Mouse (Mus musculus) urinary bladder, postnatal 10 days (tissue): ENCODE data around the gene Olfr522.
"Not testable (repeated sequence)": the region's sequence is repeated elsewhere in the genome, so short reads cannot be mapped to it uniquely, and the experiment has no call there.

ENCODE experiments used
- DNase-seq: peaks from one replicate; pipeline ENCODE4 v3.0.0; 2022; ENCODE audit warnings: low spot score

The Olfr522 gene

GRCm38 (mm10) chr7:140160363-140160762 is 4.2 kb downstream of the Olfr522 start:
- no peak for DNase-seq

- no peak for DNase-seq
Measured at GRCm38 (mm10) chr7:140154218-140154927, 10.2 kb downstream of the Olfr522 start, which contains the start of gene Sprn. TSS of gene Sprn (minus strand) at chr7:140154877.

DNA sequence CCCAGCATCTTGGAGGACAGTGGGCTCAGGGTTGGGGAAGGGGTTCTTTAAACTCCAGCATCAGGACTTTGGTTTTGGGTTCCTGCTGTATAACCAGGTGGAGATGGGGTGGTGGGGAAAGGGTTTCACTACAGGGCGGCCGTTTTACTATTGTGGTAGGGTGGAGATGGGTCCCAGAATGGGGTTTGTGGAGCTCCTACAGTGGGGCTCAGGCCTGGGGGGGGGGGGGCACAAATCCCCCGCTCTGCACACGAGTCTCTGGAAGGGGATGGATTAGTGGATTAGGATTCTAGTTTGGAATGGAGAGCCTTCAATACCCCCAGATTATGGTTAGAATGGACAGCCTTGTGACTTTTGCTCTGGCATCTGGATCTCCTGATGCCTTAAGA is 10.7 kb downstream of the Olfr522 start:
- DNase-seq: no peak

DNA sequence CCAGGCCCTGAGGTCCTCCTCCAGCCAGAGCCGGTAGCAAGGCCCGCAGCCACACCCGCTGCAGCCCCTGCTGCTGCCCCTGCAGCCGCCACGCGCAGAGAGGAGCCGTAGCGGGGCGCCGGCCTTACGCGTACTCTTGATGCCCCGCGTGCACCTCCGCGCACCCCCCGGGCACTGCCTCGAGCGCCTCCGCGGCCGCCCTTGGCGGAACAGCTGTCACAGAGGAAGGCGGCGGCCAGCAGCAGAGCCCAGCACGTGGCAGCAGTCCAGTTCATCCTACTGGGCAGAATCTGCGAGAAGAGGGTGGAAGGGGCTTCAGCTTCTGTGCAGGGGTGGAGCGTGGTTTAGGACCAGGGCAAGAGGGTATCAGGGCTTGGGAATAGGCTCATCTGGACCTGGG is 11.2 kb downstream of the Olfr522 start:
- DNase-seq: no peak

DNA sequence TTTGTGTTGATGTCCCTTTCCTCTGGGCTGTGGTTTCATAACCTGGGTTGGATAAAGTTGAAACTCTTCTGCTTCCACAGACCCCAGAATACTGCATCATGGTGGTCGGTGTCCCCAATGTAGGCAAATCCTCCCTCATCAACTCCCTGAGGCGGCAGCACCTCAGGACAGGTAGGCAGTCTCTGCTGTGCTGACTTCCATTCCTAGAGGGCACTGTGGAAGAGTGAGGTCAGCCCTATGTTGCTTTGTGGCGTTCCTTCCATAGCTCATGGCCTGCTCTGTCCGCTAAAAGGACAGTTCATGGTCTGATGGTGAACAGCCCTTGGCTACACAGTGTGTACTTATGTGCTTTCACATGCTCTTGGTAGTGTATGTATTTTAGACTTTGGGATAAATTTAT is 20.0 kb downstream of the Olfr522 start:
- DNase-seq: no peak

- DNase-seq: no peak
Measured at GRCm38 (mm10) chr7:140141350-140141749, 23.2 kb downstream of the Olfr522 start.

- no peak for DNase-seq
Measured at GRCm38 (mm10) chr7:140138021-140138310, 26.6 kb downstream of the Olfr522 start.

- DNase-seq: peak; percentile 81
Measured at GRCm38 (mm10) chr7:140137135-140138020, 27.2 kb downstream of the Olfr522 start, which contains the start of gene Mtg1. TSS of gene Mtg1 (plus strand) at chr7:140137564.

DNA sequence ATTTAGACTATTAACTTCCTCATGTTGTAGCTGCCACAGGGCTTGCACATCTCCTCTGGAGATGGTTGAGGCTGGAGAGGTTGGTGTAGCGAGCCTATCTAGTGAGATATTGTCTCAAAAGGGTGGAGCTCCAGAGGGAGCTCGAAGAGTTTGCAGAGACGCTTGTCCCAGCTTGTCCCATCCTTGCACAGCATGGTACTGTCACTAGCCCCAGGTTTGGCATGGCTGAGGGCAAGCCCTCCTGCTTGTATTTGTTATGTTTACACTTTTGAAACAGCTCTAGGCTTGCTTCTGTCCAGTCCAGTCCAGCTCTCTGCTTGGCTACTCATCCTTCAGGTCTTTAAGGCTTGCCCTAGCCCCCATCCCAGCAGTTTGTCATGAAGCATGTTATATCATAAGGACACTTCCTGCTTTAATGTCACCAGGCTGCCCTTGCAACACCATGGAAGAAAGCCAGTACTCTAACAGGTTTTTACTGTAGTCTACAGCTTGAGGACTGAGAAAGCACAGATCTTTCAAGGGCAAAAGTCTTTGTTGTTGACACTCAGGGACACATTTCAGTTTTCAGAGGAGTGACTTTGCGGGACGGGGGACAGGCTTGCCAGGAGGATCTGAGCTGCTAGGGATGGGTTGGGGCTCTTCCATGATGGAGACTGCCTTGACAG is 29.3 kb downstream of the Olfr522 start:
- no peak for DNase-seq

- DNase-seq: not testable (repeated sequence)
Measured at GRCm38 (mm10) chr7:140134033-140134432, 30.5 kb downstream of the Olfr522 start.

DNA sequence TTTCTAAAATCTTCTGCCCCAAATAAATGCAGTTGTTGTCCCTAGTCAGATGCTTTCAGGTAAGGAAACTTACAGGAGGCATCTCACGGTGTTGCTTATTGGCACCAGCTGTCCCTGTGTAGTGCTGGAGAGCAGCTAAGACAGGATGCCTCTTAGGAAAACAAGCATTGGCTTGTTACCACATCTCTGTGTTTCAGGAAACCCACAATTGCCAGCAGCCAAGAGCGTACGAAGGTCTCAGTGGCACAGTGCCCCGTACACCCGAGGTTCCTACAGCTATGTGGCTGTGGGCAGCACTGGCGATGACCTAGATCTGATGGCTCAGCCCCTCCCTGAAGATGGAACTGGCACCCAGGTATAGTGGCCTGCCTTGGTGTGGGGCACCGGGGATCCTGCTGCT is 32.4 kb downstream of the Olfr522 start:
- DNase-seq: not testable (repeated sequence)

DNA sequence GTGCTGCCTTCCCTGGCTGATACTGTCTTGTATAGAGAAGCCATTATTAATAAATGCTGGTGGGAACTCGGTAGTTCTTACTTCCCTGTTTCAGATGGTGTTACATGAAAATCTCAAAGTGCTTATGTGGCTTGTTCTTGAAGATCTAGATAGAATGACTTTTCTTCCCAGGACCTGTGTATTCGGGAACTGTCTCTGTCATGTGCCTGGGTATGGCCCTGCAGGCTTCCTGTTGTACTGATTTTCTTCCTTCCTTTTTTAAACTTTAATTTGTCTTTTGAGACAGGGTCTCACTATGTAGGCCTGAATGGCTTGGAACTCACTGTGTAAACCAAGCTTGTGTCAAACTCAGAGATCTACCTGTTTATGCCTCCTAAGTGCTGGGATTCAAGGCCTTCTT is 36.7 kb downstream of the Olfr522 start:
- no peak for DNase-seq

GRCm38 (mm10) chr7:140126934-140127333 is 37.6 kb downstream of the Olfr522 start:
- DNase-seq: no peak

- DNase-seq: no peak
Measured at GRCm38 (mm10) chr7:140126022-140126350, 38.6 kb downstream of the Olfr522 start.

DNA sequence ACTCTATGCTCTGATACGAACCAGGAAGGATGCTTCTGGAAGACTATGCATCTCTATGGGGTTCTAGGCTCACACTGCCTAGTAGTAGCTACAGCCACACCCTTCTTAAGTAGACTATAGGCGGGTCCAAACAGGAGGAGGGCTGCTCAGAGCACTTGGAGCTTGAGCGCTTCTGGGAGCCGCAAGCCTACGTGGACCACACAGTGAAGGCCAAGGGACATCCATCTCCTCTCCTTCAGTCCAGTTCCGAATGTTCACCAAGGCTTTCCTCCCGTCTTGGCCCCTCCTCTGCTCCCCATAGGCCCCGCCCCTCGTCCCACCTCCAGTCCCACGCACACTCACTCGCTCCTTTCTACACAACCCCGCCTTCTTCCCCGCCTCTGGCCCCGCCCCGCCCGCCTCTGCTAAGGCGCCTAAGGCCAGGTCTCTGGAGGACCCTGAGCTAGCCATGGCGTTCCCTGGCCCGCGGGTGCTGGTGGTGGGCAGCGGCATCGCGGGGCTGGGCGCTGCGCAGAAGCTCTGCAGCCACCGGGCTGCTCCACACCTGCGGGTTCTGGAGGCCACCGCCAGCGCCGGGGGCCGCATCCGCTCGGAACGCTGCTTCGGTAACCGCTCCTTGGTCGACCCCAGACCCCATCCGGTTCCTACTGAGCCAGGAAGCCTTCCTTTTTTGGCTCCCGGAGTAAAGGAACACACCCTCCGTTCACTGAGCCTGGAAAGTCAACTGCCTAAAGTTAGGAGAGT is 39.1 kb downstream of the Olfr522 start:
- peak; percentile 77 for DNase-seq

- no peak for DNase-seq
Measured at GRCm38 (mm10) chr7:140124382-140124781, 40.2 kb downstream of the Olfr522 start.

DNA sequence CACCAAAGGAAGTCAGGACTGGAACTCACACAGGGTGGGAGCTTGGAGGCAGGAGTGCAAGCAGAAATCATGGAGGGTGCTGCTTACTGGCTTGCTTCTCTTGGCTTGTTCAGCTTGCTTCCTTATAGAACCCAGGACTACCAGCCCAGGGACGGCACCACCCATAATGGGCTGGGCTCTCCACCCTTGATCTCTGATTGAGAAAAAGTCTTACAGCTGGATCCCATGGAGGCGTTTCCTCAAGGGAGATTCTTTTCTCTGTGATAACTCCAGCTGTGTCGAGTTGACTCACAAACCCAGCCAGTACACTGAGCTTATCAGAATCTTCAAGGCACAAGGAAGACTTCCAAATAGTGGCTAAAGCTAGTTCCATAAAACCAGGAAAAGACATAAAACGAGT is 41.8 kb downstream of the Olfr522 start:
- no peak for DNase-seq

DNA sequence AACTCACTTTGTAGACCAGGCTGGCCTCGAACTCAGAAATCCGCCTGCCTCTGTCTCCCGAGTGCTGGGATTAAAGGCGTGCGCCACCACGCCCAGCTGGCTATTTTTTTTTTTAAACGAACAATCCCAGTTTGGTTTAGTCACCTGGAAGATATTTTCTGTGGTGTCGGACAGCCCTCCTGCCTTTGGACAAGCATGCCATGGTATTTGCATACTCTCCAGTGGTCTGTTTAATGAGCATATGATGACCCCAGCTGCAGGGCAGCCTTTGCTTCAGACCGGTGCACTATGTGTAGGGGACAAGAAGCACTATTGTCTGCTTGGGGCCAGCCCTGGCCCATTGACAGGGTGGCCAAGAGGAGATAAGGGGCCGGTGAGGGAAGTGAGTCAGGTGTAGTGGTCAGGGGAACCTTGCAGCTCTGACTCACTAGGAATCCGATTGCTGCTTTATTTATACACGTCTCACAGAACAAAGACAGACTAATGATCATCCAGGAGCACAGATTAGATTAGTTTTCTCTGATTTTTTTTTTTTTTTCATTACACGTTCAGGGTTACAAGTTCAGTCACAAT is 43.1 kb downstream of the Olfr522 start:
- DNase-seq: no peak

- no peak for DNase-seq
Measured at GRCm38 (mm10) chr7:140120484-140120883, 44.1 kb downstream of the Olfr522 start.

DNA sequence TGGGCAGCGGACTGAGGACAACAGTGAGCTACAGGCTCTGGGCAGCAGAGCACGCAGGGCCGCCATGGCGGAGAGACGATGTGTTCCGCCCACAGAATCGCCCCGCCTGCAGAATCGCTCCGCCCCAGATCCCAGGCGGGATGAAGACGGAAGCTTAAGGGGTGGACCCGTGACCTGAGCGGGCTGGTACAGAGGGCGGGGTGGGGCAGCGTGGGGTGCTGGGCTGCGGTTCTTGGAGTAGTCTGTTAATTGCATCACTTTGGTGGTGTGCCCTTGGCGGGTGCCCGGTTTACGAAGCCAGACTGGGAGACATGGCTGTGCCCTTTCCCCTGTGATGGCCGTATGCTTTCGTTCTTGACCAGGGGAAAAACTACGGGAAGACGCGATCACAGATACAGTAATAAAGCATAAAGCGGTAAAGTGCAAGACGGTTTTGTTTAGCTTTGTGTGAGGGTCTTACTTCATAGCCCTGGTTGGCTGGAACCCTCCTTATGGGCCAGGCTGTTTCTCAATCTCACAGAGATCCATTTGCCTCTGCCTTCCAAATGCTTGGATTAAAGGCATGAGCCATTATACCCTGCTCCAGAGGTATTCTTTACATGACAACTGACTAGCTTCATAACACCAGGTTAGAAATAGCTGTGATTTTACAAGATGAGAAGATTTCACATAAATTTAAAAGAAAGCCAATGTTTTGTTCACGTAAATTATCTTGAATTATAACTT is 48.1 kb downstream of the Olfr522 start, which contains the start of gene Echs1:
Echs1 (minus strand) TSS at position 148 of the 726 bp plus-strand sequence.
- DNase-seq: peak; percentile 64
